Mouse (Mus musculus): ENCODE data around the gene Aacs. TPM values are rescaled to one million over a fixed set of nuclear protein-coding genes. Genes with fewer than 3 reads are reported as not detected.

Aacs gene
- total RNA-seq, 1 experiment from 2014 or later: 8.1 TPM

- ATAC-seq (replicated peaks; ENCODE audit: low read depth, poor library complexity, severe bottlenecking): peak; percentile 76
Measured at GRCm38 (mm10) chr5:125461868-125462445, 13.7 kb upstream of the Aacs start.

- no peak for ATAC-seq (replicated peaks; ENCODE audit: low read depth, poor library complexity, severe bottlenecking)
Measured at GRCm38 (mm10) chr5:125465192-125465591, 10.4 kb upstream of the Aacs start.

GRCm38 (mm10) chr5:125465701-125466106 lies 9.9 kb upstream of the Aacs start:
- peak; percentile 92 for ATAC-seq (replicated peaks; ENCODE audit: low read depth, poor library complexity, severe bottlenecking)

- no peak for ATAC-seq (replicated peaks; ENCODE audit: low read depth, poor library complexity, severe bottlenecking)
Measured at GRCm38 (mm10) chr5:125466483-125466882, 9.1 kb upstream of the Aacs start.

GRCm38 (mm10) chr5:125467261-125467660 lies 8.4 kb upstream of the Aacs start:
- ATAC-seq (replicated peaks; ENCODE audit: low read depth, poor library complexity, severe bottlenecking): no peak

- no peak for ATAC-seq (replicated peaks; ENCODE audit: low read depth, poor library complexity, severe bottlenecking)
Measured at GRCm38 (mm10) chr5:125470713-125471112, 4.9 kb upstream of the Aacs start.

- no peak for ATAC-seq (replicated peaks; ENCODE audit: low read depth, poor library complexity, severe bottlenecking)
Measured at GRCm38 (mm10) chr5:125472796-125473475, 2.7 kb upstream of the Aacs start.

- ATAC-seq (replicated peaks; ENCODE audit: low read depth, poor library complexity, severe bottlenecking): no peak
Measured at GRCm38 (mm10) chr5:125475030-125475429, 584 bp upstream of the Aacs start.

- ATAC-seq (replicated peaks; ENCODE audit: low read depth, poor library complexity, severe bottlenecking): peak; percentile 13
Measured at GRCm38 (mm10) chr5:125476286-125476625, 642 bp downstream of the Aacs start.

GRCm38 (mm10) chr5:125476799-125477198 lies 1.2 kb downstream of the Aacs start:
- no peak for ATAC-seq (replicated peaks; ENCODE audit: low read depth, poor library complexity, severe bottlenecking)

- ATAC-seq (replicated peaks; ENCODE audit: low read depth, poor library complexity, severe bottlenecking): no peak
Measured at GRCm38 (mm10) chr5:125477533-125477932, 1.9 kb downstream of the Aacs start.

- ATAC-seq (replicated peaks; ENCODE audit: low read depth, poor library complexity, severe bottlenecking): no peak
Measured at GRCm38 (mm10) chr5:125478037-125478436, 2.4 kb downstream of the Aacs start.

GRCm38 (mm10) chr5:125479376-125479775 lies 3.8 kb downstream of the Aacs start:
- ATAC-seq (replicated peaks; ENCODE audit: low read depth, poor library complexity, severe bottlenecking): no peak

- no peak for ATAC-seq (replicated peaks; ENCODE audit: low read depth, poor library complexity, severe bottlenecking)
Measured at GRCm38 (mm10) chr5:125480434-125481231, 5.0 kb downstream of the Aacs start.

GRCm38 (mm10) chr5:125482474-125482873 lies 6.9 kb downstream of the Aacs start:
- ATAC-seq (replicated peaks; ENCODE audit: low read depth, poor library complexity, severe bottlenecking): no peak

GRCm38 (mm10) chr5:125483712-125484611 lies 8.3 kb downstream of the Aacs start:
- ATAC-seq (replicated peaks; ENCODE audit: low read depth, poor library complexity, severe bottlenecking): peak; percentile 65

- ATAC-seq (replicated peaks; ENCODE audit: low read depth, poor library complexity, severe bottlenecking): peak; percentile 34
Measured at GRCm38 (mm10) chr5:125485031-125485778, 9.6 kb downstream of the Aacs start.

GRCm38 (mm10) chr5:125486088-125486487 lies 10.5 kb downstream of the Aacs start:
- ATAC-seq (replicated peaks; ENCODE audit: low read depth, poor library complexity, severe bottlenecking): no peak

GRCm38 (mm10) chr5:125487375-125488115 lies 11.9 kb downstream of the Aacs start:
- ATAC-seq (replicated peaks; ENCODE audit: low read depth, poor library complexity, severe bottlenecking): no peak

Data from common myeloid progenitor, adult 5-6 weeks (primary cell).